In the genomic region with DNA sequence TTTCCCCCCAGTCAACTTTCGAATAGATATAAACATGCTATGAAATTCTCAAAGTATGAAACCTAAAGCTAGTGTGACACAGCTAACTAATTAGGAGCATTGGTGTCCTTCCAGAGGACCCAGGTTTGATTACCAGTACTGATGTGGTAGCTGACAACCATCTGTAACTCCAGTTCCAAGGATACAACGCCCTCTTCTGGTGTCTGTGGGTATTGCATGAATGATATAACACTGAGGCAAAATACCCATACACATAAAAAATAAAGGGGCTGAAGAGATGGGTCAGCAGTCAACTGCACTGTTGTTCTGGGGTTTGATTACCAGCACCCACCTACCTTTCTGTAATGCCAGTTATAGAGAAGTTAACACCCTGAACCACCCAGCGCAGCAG, we compare ENCODE assay signal across 8 mouse cellular contexts. TPM values are rescaled to one million over a fixed set of nuclear protein-coding genes. Genes with fewer than 3 reads are reported as not detected.
DNase-seq lines count a peak whose midpoint lies in the region; ATAC-seq and TF ChIP-seq lines count a peak whose summit lies in the region.

No protein-coding gene starts in this region.

- H3K9me3 ChIP-seq in heart, embryonic 13.5 days = no peaks in the 10 kb centered on the region
- H3K9me3 ChIP-seq in E14TG2a.4 (ENCODE audit: low read length) = no peaks in the 10 kb centered on the region
- peaks cover 6% of the 10 kb centered on the region; the same call in 1 of the 2 replicates for H3K9me3 ChIP-seq in erythroblast, embryonic 14.5 days (ENCODE audit: control insufficient read depth, low read length)
- no peaks in the 10 kb centered on the region for H3K9me3 ChIP-seq in liver, embryonic 14.5 days (ENCODE audit: control insufficient read depth, low read length)

- no peaks in the 10 kb centered on the region for H3K27me3 ChIP-seq in heart, embryonic 13.5 days (replicated peaks)
- peaks cover 38% of the 10 kb centered on the region for H3K27me3 ChIP-seq in E14TG2a.4 (ENCODE audit: insufficient read depth, low read length)
- peaks cover 47% of the 10 kb centered on the region for H3K27me3 ChIP-seq in erythroblast, embryonic 14.5 days (ENCODE audit: control insufficient read depth)
- peaks cover 18% of the 10 kb centered on the region for H3K27me3 ChIP-seq in liver, embryonic 14.5 days (ENCODE audit: control insufficient read depth, insufficient read depth, low read length)

- no peak overlapping the region for H3K4me3 ChIP-seq in heart, embryonic 13.5 days
- H3K4me3 ChIP-seq in E14TG2a.4 (replicated peaks; ENCODE audit: low read length) = no peak overlapping the region
- H3K4me3 ChIP-seq in erythroblast, embryonic 14.5 days (replicated peaks) = peak overlapping the region; percentile 59
- peak overlapping the region; percentile 51 to 64; a peak in 3 of 4 replicates for H3K4me3 ChIP-seq in liver, embryonic 14.5 days (ENCODE audit: insufficient read depth in 1 of 2, low read depth in 2 of 2, low read length in 2 of 2)

- H3K36me3 ChIP-seq in heart, embryonic 13.5 days = peaks cover 27% of the 10 kb centered on the region
- H3K36me3 ChIP-seq in E14TG2a.4 (ENCODE audit: insufficient read depth, low read length) = no peaks in the 10 kb centered on the region
- H3K36me3 ChIP-seq in erythroblast, embryonic 14.5 days (ENCODE audit: control insufficient read depth) = peaks cover 5% of the 10 kb centered on the region; the same call in 1 of the 2 replicates
- H3K36me3 ChIP-seq in liver, embryonic 14.5 days (replicated peaks; ENCODE audit: control insufficient read depth, insufficient read depth, low read depth) = no peaks in the 10 kb centered on the region

- WGBS in heart, embryonic 13.5 days = 52% methylated on average over 3 of the region's 3 CpGs
- 47% methylated on average over 3 of the region's 3 CpGs for WGBS in liver, embryonic 14.5 days (ENCODE audit: insufficient replicate concordance)

- peak overlapping the region; percentile 53 for H3K4me2 ChIP-seq in heart, embryonic 13.5 days
- H3K4me2 ChIP-seq in liver, embryonic 14.5 days (ENCODE audit: low read depth) = peak overlapping the region; percentile 77

- no peak for ATAC-seq in heart, embryonic 13.5 days (ENCODE audit: extremely low read depth, insufficient number of reproducible peaks, low FRiP score, low TSS enrichment)
- ATAC-seq in liver, embryonic 14.5 days (ENCODE audit: insufficient read depth) = peak; percentile 8

- peaks cover 42% of the 10 kb centered on the region for H3K4me1 ChIP-seq in heart, embryonic 13.5 days
- peaks cover 37% of the 10 kb centered on the region for H3K4me1 ChIP-seq in E14TG2a.4 (replicated peaks; ENCODE audit: low read depth, low read length)
- H3K4me1 ChIP-seq in erythroblast, embryonic 14.5 days (ENCODE audit: control insufficient read depth) = peaks cover 70% of the 10 kb centered on the region
- peaks cover 41 to 45% of the 10 kb centered on the region in 2 experiments for H3K4me1 ChIP-seq in liver, embryonic 14.5 days (replicated peaks; ENCODE audit: control insufficient read depth in 2 of 2, insufficient read depth in 2 of 2, low read length in 1 of 2)

- TF ChIP-seq EP300 in liver, embryonic 14.5 days (IDR thresholded peaks at IDR 0.05; ENCODE audit: low read depth) = no peak

- H3K27ac ChIP-seq in heart, embryonic 13.5 days (replicated peaks) = peak overlapping the region; percentile 75
- peak overlapping the region; percentile 94 for H3K27ac ChIP-seq in liver, embryonic 14.5 days

- H3K9ac ChIP-seq in heart, embryonic 13.5 days = no peak overlapping the region
- peak overlapping the region; percentile 44 for H3K9ac ChIP-seq in liver, embryonic 14.5 days (replicated peaks)

- no peak for DNase-seq in heart, adult 18-20 months
- DNase-seq in liver, embryonic 14.5 days (ENCODE audit: low read depth in 3 of 3, low spot score in 3 of 3) = no peak
- DNase-seq in right cerebral cortex, postnatal 10 days (ENCODE audit: low spot score in 2 of 2) = no peak
- no peak for DNase-seq in embryo, embryonic 10 days (ENCODE audit: low spot score)
- no peak for DNase-seq in testis, postnatal 14 days (ENCODE audit: low spot score)

- TF ChIP-seq CTCF in E14TG2a.4 (conservative IDR thresholded peaks at IDR 0.05; ENCODE audit: low read length) = peak; percentile 71
- TF ChIP-seq CTCF in liver, embryonic 14.5 days (IDR thresholded peaks at IDR 0.05; ENCODE audit: low read depth) = peak; percentile 78

RNA-seq across cellular contexts. Expression of a gene that starts 3.6 kb away (rescaled TPM):
- polyA plus RNA-seq in heart, embryonic 13.5 days (2015; fragmentation: Nextera tagmentation; extraction: Ambion mirVana) = 18.0 and 18.8 TPM in 2 replicates
- total RNA-seq in heart, adult 18-20 months (2021) = 10 to 100 TPM; 16.2 to 26.3 TPM
- 1.1 and 1.8 TPM in 2 replicates for polyA plus RNA-seq in erythroblast, embryonic 14.5 days (2012)
- polyA plus RNA-seq in liver, embryonic 14.5 days (2012; rRNA removed) = 13.7 and 14.3 TPM in 2 replicates
- polyA plus RNA-seq in liver, embryonic 14.5 days (2014; fragmentation: Nextera tagmentation; extraction: Ambion mirVana) = 1.9 and 2.4 TPM in 2 replicates

RNA-seq across cellular contexts. Expression of a gene that starts 22.5 kb away (rescaled TPM):
- polyA plus RNA-seq in heart, embryonic 13.5 days (2015; fragmentation: Nextera tagmentation; extraction: Ambion mirVana) = 135 and 139 TPM in 2 replicates
- total RNA-seq in heart, adult 18-20 months (2021) = 100 to 1,000 TPM; 112 to 118 TPM
- 17.5 and 24.2 TPM in 2 replicates for polyA plus RNA-seq in erythroblast, embryonic 14.5 days (2012)
- polyA plus RNA-seq in liver, embryonic 14.5 days (2012; rRNA removed) = 70.9 and 76.9 TPM in 2 replicates
- 120 and 127 TPM in 2 replicates for polyA plus RNA-seq in liver, embryonic 14.5 days (2014; fragmentation: Nextera tagmentation; extraction: Ambion mirVana)

RNA-seq across cellular contexts. Expression of a gene that starts 22.7 kb away (rescaled TPM):
- 21.2 and 21.5 TPM in 2 replicates for polyA plus RNA-seq in heart, embryonic 13.5 days (2015; fragmentation: Nextera tagmentation; extraction: Ambion mirVana)
- 10 to 100 TPM; 30.2 to 32.2 TPM for total RNA-seq in heart, adult 18-20 months (2021)
- 0.12 and 0.40 TPM in 2 replicates for polyA plus RNA-seq in erythroblast, embryonic 14.5 days (2012)
- 4.8 and 8.3 TPM in 2 replicates for polyA plus RNA-seq in liver, embryonic 14.5 days (2012; rRNA removed)
- polyA plus RNA-seq in liver, embryonic 14.5 days (2014; fragmentation: Nextera tagmentation; extraction: Ambion mirVana) = 6.2 and 7.3 TPM in 2 replicates

RNA-seq across cellular contexts. Expression of a gene that starts 25.3 kb away (rescaled TPM):
- 40.0 and 40.5 TPM in 2 replicates for polyA plus RNA-seq in heart, embryonic 13.5 days (2015; fragmentation: Nextera tagmentation; extraction: Ambion mirVana)
- 10 to 100 TPM; 10.3 to 14.3 TPM for total RNA-seq in heart, adult 18-20 months (2021)
- polyA plus RNA-seq in erythroblast, embryonic 14.5 days (2012) = 0.08 TPM in 1 of 2 replicates, not detected in the other
- polyA plus RNA-seq in liver, embryonic 14.5 days (2012; rRNA removed) = 3.7 and 5.3 TPM in 2 replicates
- 4.6 TPM in 2 replicates for polyA plus RNA-seq in liver, embryonic 14.5 days (2014; fragmentation: Nextera tagmentation; extraction: Ambion mirVana)

RNA-seq across cellular contexts. Expression of a gene that starts 32.5 kb away (rescaled TPM):
- 6.2 and 8.3 TPM in 2 replicates for polyA plus RNA-seq in heart, embryonic 13.5 days (2015; fragmentation: Nextera tagmentation; extraction: Ambion mirVana)
- total RNA-seq in heart, adult 18-20 months (2021) = under 1 TPM; 0.41 to 0.57 TPM
- polyA plus RNA-seq in erythroblast, embryonic 14.5 days (2012) = 0.06 TPM in 1 of 2 replicates, not detected in the other
- 0.30 and 0.74 TPM in 2 replicates for polyA plus RNA-seq in liver, embryonic 14.5 days (2012; rRNA removed)
- 0.59 and 0.66 TPM in 2 replicates for polyA plus RNA-seq in liver, embryonic 14.5 days (2014; fragmentation: Nextera tagmentation; extraction: Ambion mirVana)

Comparison
In these comparisons a context has a peak if more than half of its experiments do, and no peak if none do; other contexts are left out.
1. H3K4me3 ChIP-seq: peak in erythroblast, embryonic 14.5 days (single experiment) and liver, embryonic 14.5 days (2 of 2); none in heart, embryonic 13.5 days (single experiment) and E14TG2a.4 (single experiment).